Mouse (Mus musculus): Measurements from ENCODE around the gene Mcm2. TPM values are rescaled to one million over a fixed set of nuclear protein-coding genes. Genes with fewer than 3 reads are reported as not detected.
A peak's percentile ranks its signal among the peaks of the same experiment; 100 is the strongest.

Gene Mcm2
- polyA plus RNA-seq, 1 experiment from 2014 or later, result 59.3 TPM

- TF ChIP-seq CTCF (IDR thresholded peaks at IDR 0.05; ENCODE audit: low read depth), result peak; percentile 43
- Histone ChIP-seq H3K9me3 (replicated peaks; ENCODE audit: low read length) (no peaks in the 10 kb centered on the region), H3K4me2 (ENCODE audit: low read length) (no peak overlapping the region), H3K4me1 (replicated peaks; ENCODE audit: insufficient read depth, low read length) (no peaks in the 10 kb centered on the region), H3K9ac (ENCODE audit: low read depth, low read length) (peak overlapping the region; percentile 27; the same call in 1 of the 2 replicates), H3K4me3 (replicated peaks; ENCODE audit: low read depth, low read length) (no peak overlapping the region), H3K27me3 (ENCODE audit: insufficient read depth, low read length) (no peaks in the 10 kb centered on the region), H3K27ac (no peak overlapping the region), H3K36me3 (ENCODE audit: insufficient read depth, low read length) (no peaks in the 10 kb centered on the region)
- no peak; the same call in 1 of the 2 replicates for ATAC-seq (replicated peaks; ENCODE audit: low FRiP score, low read depth)
- WGBS, result 28% methylated on average over 9 of the region's 9 CpGs
- peak; percentile 67 for DNase-seq (ENCODE audit: low spot score)
These were observed 41.3 kb downstream of the Mcm2 start for GRCm38 (mm10) chr6:88857249-88857648.

- peak; percentile 86 for TF ChIP-seq CTCF (IDR thresholded peaks at IDR 0.05; ENCODE audit: low read depth)
- Histone ChIP-seq H3K27ac (no peak overlapping the region), H3K4me1 (replicated peaks; ENCODE audit: insufficient read depth, low read length) (no peaks in the 10 kb centered on the region), H3K4me2 (ENCODE audit: low read length) (no peak overlapping the region), H3K9me3 (replicated peaks; ENCODE audit: low read length) (no peaks in the 10 kb centered on the region), H3K9ac (ENCODE audit: low read depth, low read length) (no peak overlapping the region), H3K27me3 (ENCODE audit: insufficient read depth, low read length) (no peaks in the 10 kb centered on the region), H3K36me3 (ENCODE audit: insufficient read depth, low read length) (no peaks in the 10 kb centered on the region), H3K4me3 (replicated peaks; ENCODE audit: low read depth, low read length) (no peak overlapping the region)
- WGBS, result 16% methylated on average over 5 of the region's 5 CpGs
- peak; percentile 79 for DNase-seq (ENCODE audit: low spot score)
- ATAC-seq (replicated peaks; ENCODE audit: low FRiP score, low read depth), result 0 out of 2 replicates have a peak, but pooled peaks have one; percentile 19
These were observed 42.9 kb downstream of the Mcm2 start for GRCm38 (mm10) chr6:88855636-88856035.

GRCm38 (mm10) chr6:88854509-88854908, 44.1 kb downstream of the Mcm2 start:
- Histone ChIP-seq H3K4me1 (replicated peaks; ENCODE audit: insufficient read depth, low read length) (no peaks in the 10 kb centered on the region), H3K9ac (ENCODE audit: low read depth, low read length) (no peak overlapping the region), H3K27ac (no peak overlapping the region), H3K36me3 (ENCODE audit: insufficient read depth, low read length) (no peaks in the 10 kb centered on the region), H3K9me3 (replicated peaks; ENCODE audit: low read length) (no peaks in the 10 kb centered on the region), H3K4me2 (ENCODE audit: low read length) (no peak overlapping the region), H3K4me3 (replicated peaks; ENCODE audit: low read depth, low read length) (no peak overlapping the region), H3K27me3 (ENCODE audit: insufficient read depth, low read length) (no peaks in the 10 kb centered on the region)
- 74% methylated on average over 5 of the region's 5 CpGs for WGBS
- no peak for DNase-seq (ENCODE audit: low spot score)
- ATAC-seq (replicated peaks; ENCODE audit: low FRiP score, low read depth), result no peak
- TF ChIP-seq CTCF (IDR thresholded peaks at IDR 0.05; ENCODE audit: low read depth), result no peak

GRCm38 (mm10) chr6:88850034-88850433, 48.5 kb downstream of the Mcm2 start:
- no peak for ATAC-seq (replicated peaks; ENCODE audit: low FRiP score, low read depth)

GRCm38 (mm10) chr6:88849270-88849669, 49.3 kb downstream of the Mcm2 start:
- Histone ChIP-seq H3K4me2 (ENCODE audit: low read length) (no peak overlapping the region), H3K27ac (no peak overlapping the region), H3K9ac (ENCODE audit: low read depth, low read length) (no peak overlapping the region), H3K36me3 (ENCODE audit: insufficient read depth, low read length) (no peaks in the 10 kb centered on the region), H3K27me3 (ENCODE audit: insufficient read depth, low read length) (no peaks in the 10 kb centered on the region), H3K9me3 (replicated peaks; ENCODE audit: low read length) (no peaks in the 10 kb centered on the region), H3K4me3 (replicated peaks; ENCODE audit: low read depth, low read length) (no peak overlapping the region), H3K4me1 (replicated peaks; ENCODE audit: insufficient read depth, low read length) (no peaks in the 10 kb centered on the region)
- no peak for ATAC-seq (replicated peaks; ENCODE audit: low FRiP score, low read depth)
- peak; percentile 58 for TF ChIP-seq CTCF (IDR thresholded peaks at IDR 0.05; ENCODE audit: low read depth)
- DNase-seq (ENCODE audit: low spot score), result no peak
- whole genome bisulfite sequencing, result 54% methylated on average over 4 of the region's 4 CpGs

More at GRCm38 (mm10) chr6:88850034-88850433, 48.5 kb downstream of the Mcm2 start:
- H3K27ac ChIP-seq, result no peak overlapping the region
- no peak overlapping the region for H3K4me2 ChIP-seq (ENCODE audit: low read length)
- H3K9me3 ChIP-seq (replicated peaks; ENCODE audit: low read length), result no peaks in the 10 kb centered on the region
- no peaks in the 10 kb centered on the region for H3K27me3 ChIP-seq (ENCODE audit: insufficient read depth, low read length)
- 92% methylated on average over 7 of the region's 7 CpGs for WGBS
- H3K4me3 ChIP-seq (replicated peaks; ENCODE audit: low read depth, low read length), result no peak overlapping the region
- DNase-seq (ENCODE audit: low spot score), result no peak
- H3K9ac ChIP-seq (ENCODE audit: low read depth, low read length), result no peak overlapping the region
- no peaks in the 10 kb centered on the region for H3K36me3 ChIP-seq (ENCODE audit: insufficient read depth, low read length)
- no peaks in the 10 kb centered on the region for H3K4me1 ChIP-seq (replicated peaks; ENCODE audit: insufficient read depth, low read length)
- no peak for TF ChIP-seq CTCF (IDR thresholded peaks at IDR 0.05; ENCODE audit: low read depth)

- no peak for ATAC-seq (replicated peaks; ENCODE audit: low FRiP score, low read depth)
- Histone ChIP-seq H3K36me3 (ENCODE audit: insufficient read depth, low read length) (no peaks in the 10 kb centered on the region), H3K4me2 (ENCODE audit: low read length) (no peak overlapping the region), H3K27ac (no peak overlapping the region), H3K9ac (ENCODE audit: low read depth, low read length) (no peak overlapping the region), H3K27me3 (ENCODE audit: insufficient read depth, low read length) (no peaks in the 10 kb centered on the region), H3K4me3 (replicated peaks; ENCODE audit: low read depth, low read length) (no peak overlapping the region), H3K4me1 (replicated peaks; ENCODE audit: insufficient read depth, low read length) (no peaks in the 10 kb centered on the region; the same call in 1 of the 2 replicates), H3K9me3 (replicated peaks; ENCODE audit: low read length) (no peaks in the 10 kb centered on the region)
- TF ChIP-seq CTCF (IDR thresholded peaks at IDR 0.05; ENCODE audit: low read depth), result no peak
- WGBS, result 68% methylated on average over 2 of the region's 2 CpGs
- no peak for DNase-seq (ENCODE audit: low spot score)
These were observed 51.0 kb downstream of the Mcm2 start for GRCm38 (mm10) chr6:88847571-88847970.
